Mouse (Mus musculus) hindbrain, embryonic 16.5 days (tissue): Measurements from ENCODE around the gene Gm9508. TPM values are rescaled to one million over a fixed set of nuclear protein-coding genes. Genes with fewer than 3 reads are reported as not detected.
"Not testable (repeated sequence)": the region's sequence is repeated elsewhere in the genome, so short reads cannot be mapped to it uniquely, and the experiment has no call there.

Experiments used
- ATAC-seq: fragments of 200-750 bp; cut with Nextera tagmentation; 2 replicates; pipeline ENCODE4 v1.8.0; 2017; ENCODE audit warnings: moderate TSS enrichment, moderate library complexity
- H3K27ac ChIP-seq: fragments of 300-500 bp; sonication (generic); 2 replicates; pipeline ENCODE4 v1.5.1; 2014; ENCODE audit warnings: low read depth, mild to moderate bottlenecking, control low read depth, low read length, moderate library complexity
- H3K27me3 ChIP-seq: fragments of 300-500 bp; sonication (generic); replicated peaks from 2 replicates; pipeline ENCODE4 v1.6.1; 2014; ENCODE audit warnings: low read length; ENCODE audit not compliant: control insufficient read depth, insufficient read depth
- H3K36me3 ChIP-seq: fragments of 300-500 bp; sonication (generic); 2 replicates; pipeline ENCODE4 v1.6.1; 2014; ENCODE audit warnings: mild to moderate bottlenecking, low read length, moderate library complexity, mixed read lengths; ENCODE audit not compliant: control insufficient read depth, insufficient read depth
- H3K4me1 ChIP-seq: fragments of 300-500 bp; sonication (generic); 2 replicates; pipeline ENCODE4 v1.6.1; 2014; ENCODE audit warnings: low read depth, low read length; ENCODE audit not compliant: control insufficient read depth, insufficient read depth
- H3K4me2 ChIP-seq: fragments of 300-500 bp; sonication (generic); 2 replicates; pipeline ENCODE4 v1.6.1; 2014; ENCODE audit warnings: mild to moderate bottlenecking, low read length, control low read depth, moderate library complexity
- H3K4me3 ChIP-seq: fragments of 300-500 bp; sonication (generic); 2 replicates; pipeline ENCODE4 v1.5.1; 2014; ENCODE audit warnings: mild to moderate bottlenecking, low read length, control low read depth, moderate library complexity
- H3K9ac ChIP-seq: fragments of 300-500 bp; sonication (generic); 2 replicates; pipeline ENCODE4 v1.6.1; 2014; ENCODE audit warnings: low read depth, mild to moderate bottlenecking, control low read depth, low read length, moderate library complexity
- H3K9me3 ChIP-seq: fragments of 300-500 bp; sonication (generic); 2 replicates; pipeline ENCODE4 v1.6.1; 2014; ENCODE audit warnings: mild to moderate bottlenecking, low read length, moderate library complexity; ENCODE audit not compliant: control insufficient read depth
- WGBS: fragments of 180-500 bp; shearing (Covaris S2); extraction: QIAGEN DNeasy Blood & Tissue Kit; methylation state at CpG from one replicate; pipeline ENCODE4 v1.1.7; 2014; 5-methylcytosine and 5-hydroxymethylcytosine counted together
- polyA plus RNA-seq: library from polyadenylated mRNA; unstranded; fragments of >200 nt; fragmentation: Nextera tagmentation; extraction: Ambion mirVana; gene quantifications from 2 replicates; pipeline ENCODE4 v1.2.1, GENCODE M21; 2015

Gene Gm9508
- polyA plus RNA-seq, 1 experiment from 2014 or later: not detected

DNA sequence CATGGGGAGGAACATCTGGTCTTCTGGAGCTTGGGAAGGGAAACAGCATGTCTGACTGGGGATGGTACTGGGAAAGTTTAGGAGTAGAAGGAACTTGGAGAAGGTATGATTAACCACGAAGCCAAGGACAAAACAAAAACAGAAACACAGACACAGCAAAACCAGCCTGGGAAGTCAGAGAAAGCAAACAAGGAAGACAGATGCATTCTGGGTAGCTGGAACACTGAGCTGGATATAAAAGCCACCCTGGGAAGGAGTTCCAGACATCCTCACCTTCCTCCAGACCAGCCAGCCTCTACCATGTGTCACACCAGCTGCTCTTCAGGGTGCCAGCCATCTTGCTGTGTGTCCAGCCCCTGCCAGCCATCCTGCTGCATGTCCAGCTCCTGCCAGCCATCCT lies 18.5 kb upstream of the Gm9508 start, which contains the start of gene Gm10142:
Gene Gm10142 (plus strand): TSS at position 301 of the 400 bp plus-strand sequence.
- Histone ChIP-seq H3K4me1 (no peaks in the 10 kb centered on the region), H3K27me3 (no peaks in the 10 kb centered on the region), H3K9ac (no peak within 1 kb of the TSS), H3K4me2 (no peak within 1 kb of the TSS), H3K9me3 (0 out of 2 replicates have a peak, but pooled peaks cover 2% of the 10 kb centered on the region), H3K27ac (no peak within 1 kb of the TSS), H3K36me3 (no peaks in the 10 kb centered on the region), H3K4me3 (no peak within 1 kb of the TSS)
- WGBS: 77% methylated on average over 1 of the region's 1 CpGs
- ATAC-seq: no peak

GRCm38 (mm10) chr10:77713734-77714133 lies 16.7 kb upstream of the Gm9508 start:
- Histone ChIP-seq H3K4me1 (no peaks in the 10 kb centered on the region), H3K27ac (no peak overlapping the region), H3K36me3 (no peaks in the 10 kb centered on the region), H3K4me3 (no peak overlapping the region), H3K4me2 (no peak overlapping the region), H3K9me3 (0 out of 2 replicates have a peak, but pooled peaks cover 2% of the 10 kb centered on the region), H3K9ac (no peak overlapping the region), H3K27me3 (no peaks in the 10 kb centered on the region)
- WGBS: 73% methylated on average over 4 of the region's 4 CpGs
- ATAC-seq: no peak

- H3K9ac ChIP-seq, H3K27me3 ChIP-seq, H3K4me2 ChIP-seq, H3K4me3 ChIP-seq, H3K36me3 ChIP-seq, H3K9me3 ChIP-seq, H3K27ac ChIP-seq, ATAC-seq, H3K4me1 ChIP-seq: not testable (repeated sequence)
These were observed 14.1 kb upstream of the Gm9508 start, which contains the start of gene Gm10024 for GRCm38 (mm10) chr10:77711157-77711556. Gene Gm10024 (plus strand): TSS chr10:77711457.

- H3K4me1 ChIP-seq: no peaks in the 10 kb centered on the region
- ATAC-seq: no peak
- WGBS: 89% methylated on average over 3 of the region's 3 CpGs
These were observed 12.8 kb upstream of the Gm9508 start for GRCm38 (mm10) chr10:77709831-77710230.

DNA sequence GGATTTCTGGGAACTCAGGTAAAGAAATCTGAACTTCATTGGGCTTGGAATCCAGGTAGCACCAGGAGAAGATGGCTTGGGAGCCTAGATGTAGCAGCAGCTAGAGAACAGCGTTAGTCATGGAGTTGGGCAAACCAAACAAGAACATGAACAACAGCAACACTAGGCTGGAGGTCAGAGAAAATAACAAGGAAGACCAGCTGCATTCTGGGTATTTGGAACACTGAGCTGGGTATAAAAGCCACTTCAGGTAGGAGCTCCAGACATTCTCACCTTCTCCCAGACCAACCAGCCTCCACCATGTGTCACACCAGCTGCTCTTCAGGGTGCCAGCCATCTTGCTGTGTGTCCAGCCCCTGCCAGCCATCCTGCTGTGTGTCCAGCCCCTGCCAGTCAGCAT lies 9.3 kb upstream of the Gm9508 start, which contains the start of gene Gm10272:
Gene Gm10272 (plus strand): TSS at position 301 of the 400 bp plus-strand sequence.
- Histone ChIP-seq H3K27ac (no peak within 1 kb of the TSS), H3K9ac (no peak within 1 kb of the TSS), H3K9me3 (peaks cover 9% of the 10 kb centered on the region; the same call in 1 of the 2 replicates), H3K4me2 (no peak within 1 kb of the TSS), H3K4me3 (no peak within 1 kb of the TSS), H3K36me3 (no peaks in the 10 kb centered on the region), H3K27me3 (no peaks in the 10 kb centered on the region), H3K4me1 (no peaks in the 10 kb centered on the region)
- ATAC-seq: no peak
- WGBS: 93% methylated on average over 1 of the region's 1 CpGs

More at GRCm38 (mm10) chr10:77709831-77710230, 12.8 kb upstream of the Gm9508 start:
- Histone ChIP-seq H3K4me2 (no peak overlapping the region), H3K4me3 (no peak overlapping the region), H3K9me3 (0 out of 2 replicates have a peak, but pooled peaks cover 5% of the 10 kb centered on the region), H3K36me3 (no peaks in the 10 kb centered on the region), H3K27ac (no peak overlapping the region), H3K9ac (no peak overlapping the region), H3K27me3 (no peaks in the 10 kb centered on the region)

DNA sequence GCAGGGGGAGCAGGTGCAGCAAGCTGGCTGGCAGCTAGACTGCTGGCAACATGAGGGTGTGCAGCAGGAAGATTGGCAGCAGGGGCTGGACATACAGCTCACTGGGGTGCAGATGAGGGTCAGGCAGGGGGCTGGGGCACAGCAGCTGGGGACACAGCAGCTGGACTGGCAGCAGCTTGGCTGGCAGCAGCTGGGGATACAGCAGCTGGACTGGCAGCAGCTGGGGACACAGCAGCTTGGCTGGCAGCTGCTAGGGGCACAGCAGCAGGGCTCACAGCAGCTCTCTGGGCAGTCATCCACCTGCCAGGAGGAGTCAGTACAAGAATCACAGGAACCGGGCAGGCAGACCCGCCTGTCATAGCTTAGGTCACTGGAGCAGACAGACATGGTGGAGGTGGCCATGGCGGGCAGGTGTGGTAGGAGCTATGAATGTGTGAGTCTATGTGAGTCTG lies 6.7 kb downstream of the Gm9508 start, which contains the start of gene Gm19402:
Gene Gm19402 (minus strand): TSS at position 402 of the 452 bp plus-strand sequence.
- ATAC-seq, H3K27ac ChIP-seq, H3K4me1 ChIP-seq, H3K9me3 ChIP-seq, H3K4me3 ChIP-seq, H3K9ac ChIP-seq, H3K36me3 ChIP-seq, H3K4me2 ChIP-seq: not testable (repeated sequence)
- 77% methylated on average over 3 of the region's 3 CpGs for WGBS
- peaks cover 16% of the 10 kb centered on the region for H3K27me3 ChIP-seq

GRCm38 (mm10) chr10:77687021-77687420 lies 10.0 kb downstream of the Gm9508 start:
- WGBS: 43% methylated on average over 10 of the region's 10 CpGs
- Histone ChIP-seq H3K27me3 (peaks cover 18% of the 10 kb centered on the region), H3K36me3 (no peaks in the 10 kb centered on the region), H3K4me2 (no peak overlapping the region), H3K4me3 (no peak overlapping the region), H3K9ac (no peak overlapping the region), H3K4me1 (peaks cover 3% of the 10 kb centered on the region; the same call in 1 of the 2 replicates), H3K9me3 (no peaks in the 10 kb centered on the region), H3K27ac (no peak overlapping the region)
- no peak for ATAC-seq

GRCm38 (mm10) chr10:77685895-77686664 lies 11.0 kb downstream of the Gm9508 start, which contains the start of gene Tspear:
Gene Tspear (plus strand): TSS chr10:77686569.
- H3K9me3 ChIP-seq: no peaks in the 10 kb centered on the region
- H3K36me3 ChIP-seq: no peaks in the 10 kb centered on the region
- H3K4me1 ChIP-seq: peaks cover 3% of the 10 kb centered on the region; the same call in 1 of the 2 replicates
- no peak within 1 kb of the TSS for H3K4me2 ChIP-seq
- no peak; the same call in 1 of the 2 replicates for ATAC-seq
- no peak within 1 kb of the TSS for H3K4me3 ChIP-seq
- no peak within 1 kb of the TSS for H3K27ac ChIP-seq
- no peak within 1 kb of the TSS for H3K9ac ChIP-seq
- 11% methylated on average over 22 of the region's 22 CpGs for WGBS
- H3K27me3 ChIP-seq: peaks cover 18% of the 10 kb centered on the region

- Histone ChIP-seq H3K9ac (no peak overlapping the region), H3K27ac (no peak overlapping the region), H3K27me3 (peaks cover 22% of the 10 kb centered on the region), H3K36me3 (no peaks in the 10 kb centered on the region), H3K4me2 (no peak overlapping the region), H3K9me3 (no peaks in the 10 kb centered on the region), H3K4me3 (no peak overlapping the region), H3K4me1 (peaks cover 3% of the 10 kb centered on the region; the same call in 1 of the 2 replicates)
- no peak for ATAC-seq
- 38% methylated on average over 8 of the region's 8 CpGs for WGBS
These were observed 12.9 kb downstream of the Gm9508 start for GRCm38 (mm10) chr10:77684181-77684580.
